In the genomic region with DNA sequence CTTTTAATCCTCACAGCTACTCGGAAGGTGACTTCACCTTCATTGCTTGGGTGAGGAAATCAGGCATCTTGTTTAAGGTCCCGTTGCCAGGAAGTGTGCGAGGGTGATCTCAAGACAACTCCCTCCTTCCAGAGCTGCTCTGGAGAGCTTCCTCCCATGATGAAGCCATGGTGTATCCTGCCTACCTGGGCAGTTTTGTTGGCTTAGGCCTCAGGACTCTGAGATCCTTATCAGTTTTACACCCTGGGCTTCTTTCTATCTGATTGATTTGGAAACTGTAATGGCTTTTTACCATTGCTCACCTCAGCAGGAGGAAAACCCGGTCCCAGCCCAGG, we compare ENCODE assay signal across 9 mouse cellular contexts. TPM values are rescaled to one million over a fixed set of nuclear protein-coding genes. Genes with fewer than 3 reads are reported as not detected.
DNase-seq lines count a peak whose midpoint lies in the region; ATAC-seq and TF ChIP-seq lines count a peak whose summit lies in the region.
"Had no signal": no experiment of that assay in that cellular context is flagged by ENCODE, and none has a peak within 500 bp of the region (broad histone marks: within the 10 kb centered on the region; RNA-seq: fewer than 3 reads in every experiment).

No protein-coding gene starts in this region.

- peak overlapping the region; percentile 4 for H3K4me3 ChIP-seq in lung, adult 2 months (replicated peaks; ENCODE audit: extremely low read depth, low read depth, low read length)
- peak overlapping the region; percentile 27; the same call in 1 of the 2 replicates for H3K4me3 ChIP-seq in intestine, embryonic 16.5 days (ENCODE audit: low read length)
- H3K4me3 ChIP-seq in neural tube, embryonic 12.5 days = no peak overlapping the region

- TF ChIP-seq POLR2A in lung, adult 2 months (IDR thresholded peaks at IDR 0.05; ENCODE audit: borderline replicate concordance, extremely low read depth, low read depth, low read length) = no peak

- WGBS in lung, adult 2 months = 19% methylated on average over 4 of the region's 4 CpGs
- 11% methylated on average over 4 of the region's 4 CpGs for WGBS in intestine, embryonic 16.5 days
- WGBS in neural tube, embryonic 12.5 days = 4% methylated on average over 4 of the region's 4 CpGs

- no peak overlapping the region for H3K9ac ChIP-seq in intestine, embryonic 16.5 days (ENCODE audit: low read depth, low read length)
- no peak overlapping the region for H3K9ac ChIP-seq in neural tube, embryonic 12.5 days

- H3K4me1 ChIP-seq in lung, adult 2 months (ENCODE audit: control insufficient read depth, insufficient read depth, low read length) = no peaks in the 10 kb centered on the region
- 0 out of 2 replicates have a peak, but pooled peaks cover 3% of the 10 kb centered on the region for H3K4me1 ChIP-seq in intestine, embryonic 16.5 days (ENCODE audit: control insufficient read depth, insufficient read depth, low read length)
- peaks cover 14% of the 10 kb centered on the region; the same call in 1 of the 2 replicates for H3K4me1 ChIP-seq in neural tube, embryonic 12.5 days

- no peak for DNase-seq in lung, adult 2 months
- DNase-seq in lung, postnatal 10 days = no peak
- DNase-seq in cerebellum, adult 18-20 months = no peak
- no peak for DNase-seq in adrenal gland, postnatal 36 days
- no peak for DNase-seq in ovary, postnatal 36 days (ENCODE audit: low spot score)

- H3K27ac ChIP-seq in intestine, embryonic 16.5 days (ENCODE audit: low read length) = peak overlapping the region; percentile 68
- H3K27ac ChIP-seq in neural tube, embryonic 12.5 days = no peak overlapping the region
- H3K27ac ChIP-seq: macrophage had no signal

- ATAC-seq in erythroblast, adult 5-6 weeks (replicated peaks; ENCODE audit: low FRiP score, poor library complexity, severe bottlenecking) = peak; percentile 69
- ATAC-seq in intestine, embryonic 16.5 days = no peak
- peak; percentile 18; the same call in 1 of the 2 replicates for ATAC-seq in neural tube, embryonic 12.5 days (ENCODE audit: low FRiP score, low read depth)

- no peaks in the 10 kb centered on the region for H3K36me3 ChIP-seq in intestine, embryonic 16.5 days (ENCODE audit: control insufficient read depth, insufficient read depth, low read length)
- H3K36me3 ChIP-seq in neural tube, embryonic 12.5 days = no peaks in the 10 kb centered on the region

- no peaks in the 10 kb centered on the region for H3K9me3 ChIP-seq in intestine, embryonic 16.5 days (ENCODE audit: control insufficient read depth, low read length)
- H3K9me3 ChIP-seq in neural tube, embryonic 12.5 days = no peaks in the 10 kb centered on the region

- peak overlapping the region; percentile 44 for H3K4me2 ChIP-seq in intestine, embryonic 16.5 days (ENCODE audit: low read depth, low read length)
- H3K4me2 ChIP-seq in neural tube, embryonic 12.5 days (replicated peaks) = peak overlapping the region; percentile 49

- no peaks in the 10 kb centered on the region for H3K27me3 ChIP-seq in intestine, embryonic 16.5 days (replicated peaks; ENCODE audit: control insufficient read depth, insufficient read depth, low read length)
- H3K27me3 ChIP-seq in neural tube, embryonic 12.5 days (replicated peaks) = no peaks in the 10 kb centered on the region

- TF ChIP-seq CTCF in lung, adult 2 months (IDR thresholded peaks at IDR 0.05; ENCODE audit: insufficient read depth, low read length) = no peak

RNA-seq across cellular contexts. Expression of gene Gm47985, which starts 4.4 kb away (rescaled TPM):
- polyA plus RNA-seq in lung, adult 2 months (2012; rRNA removed) = not detected in 2 replicates
- 2.7 and 8.6 TPM in 2 replicates for total RNA-seq in erythroblast, adult 5-6 weeks (2015; ENCODE audit: low replicate concordance)
- total RNA-seq in erythroblast, adult 5-6 weeks (2017; ENCODE audit: low replicate concordance) = 4.9 and 6.6 TPM in 2 replicates
- 0.26 and 0.32 TPM in 2 replicates for polyA plus RNA-seq in intestine, embryonic 16.5 days (2015; fragmentation: Nextera tagmentation; extraction: Ambion mirVana)
- 0.54 and 1.1 TPM in 2 replicates for polyA plus RNA-seq in neural tube, embryonic 12.5 days (2016; fragmentation: Nextera tagmentation; extraction: Ambion mirVana)
- total RNA-seq in adrenal gland, postnatal 36 days (2021) = not detected
- polyA plus RNA-seq: macrophage had no signal

RNA-seq across cellular contexts. Expression of gene Gm8947, which starts 14.3 kb away (rescaled TPM):
- not detected in 2 replicates for polyA plus RNA-seq in lung, adult 2 months (2012; rRNA removed)
- total RNA-seq in erythroblast, adult 5-6 weeks (2015; ENCODE audit: low replicate concordance) = 3.8 and 4.6 TPM in 2 replicates
- total RNA-seq in erythroblast, adult 5-6 weeks (2017; ENCODE audit: low replicate concordance) = 2.4 and 6.8 TPM in 2 replicates
- polyA plus RNA-seq in intestine, embryonic 16.5 days (2015; fragmentation: Nextera tagmentation; extraction: Ambion mirVana) = 0.17 TPM in 1 of 2 replicates, not detected in the other
- 0.28 TPM in 1 of 2 replicates, not detected in the other for polyA plus RNA-seq in neural tube, embryonic 12.5 days (2016; fragmentation: Nextera tagmentation; extraction: Ambion mirVana)
- not detected for total RNA-seq in adrenal gland, postnatal 36 days (2021)
- polyA plus RNA-seq: macrophage had no signal

RNA-seq across cellular contexts. Expression of gene Gm47995, which starts 20.3 kb away (rescaled TPM):
- polyA plus RNA-seq in lung, adult 2 months (2012; rRNA removed) = not detected in 2 replicates
- total RNA-seq in erythroblast, adult 5-6 weeks (2015; ENCODE audit: low replicate concordance) = not detected in 2 replicates
- total RNA-seq in erythroblast, adult 5-6 weeks (2017; ENCODE audit: low replicate concordance) = 1.4 TPM in 1 of 2 replicates, not detected in the other
- 0.23 TPM in 1 of 2 replicates, not detected in the other for polyA plus RNA-seq in intestine, embryonic 16.5 days (2015; fragmentation: Nextera tagmentation; extraction: Ambion mirVana)
- polyA plus RNA-seq in neural tube, embryonic 12.5 days (2016; fragmentation: Nextera tagmentation; extraction: Ambion mirVana) = 0.32 TPM in 1 of 2 replicates, not detected in the other
- total RNA-seq in adrenal gland, postnatal 36 days (2021) = not detected
- polyA plus RNA-seq: macrophage had no signal

RNA-seq across cellular contexts. Expression of gene 3110040M04Rik, which starts 26.0 kb away (rescaled TPM):
- polyA plus RNA-seq in lung, adult 2 months (2012; rRNA removed) = not detected in 2 replicates
- not detected in 2 replicates for total RNA-seq in erythroblast, adult 5-6 weeks (2015; ENCODE audit: low replicate concordance)
- total RNA-seq in erythroblast, adult 5-6 weeks (2017; ENCODE audit: low replicate concordance) = 2.9 TPM in 1 of 2 replicates, not detected in the other
- 0.16 TPM in 1 of 2 replicates, not detected in the other for polyA plus RNA-seq in intestine, embryonic 16.5 days (2015; fragmentation: Nextera tagmentation; extraction: Ambion mirVana)
- polyA plus RNA-seq in neural tube, embryonic 12.5 days (2016; fragmentation: Nextera tagmentation; extraction: Ambion mirVana) = not detected in 2 replicates
- not detected for total RNA-seq in adrenal gland, postnatal 36 days (2021)
- polyA plus RNA-seq: macrophage had no signal

RNA-seq across cellular contexts. Expression of gene Gm47996, which starts 32.0 kb away (rescaled TPM):
- polyA plus RNA-seq in lung, adult 2 months (2012; rRNA removed) = not detected in 2 replicates
- not detected in 2 replicates for total RNA-seq in erythroblast, adult 5-6 weeks (2015; ENCODE audit: low replicate concordance)
- 1.9 TPM in 1 of 2 replicates, not detected in the other for total RNA-seq in erythroblast, adult 5-6 weeks (2017; ENCODE audit: low replicate concordance)
- not detected in 2 replicates for polyA plus RNA-seq in intestine, embryonic 16.5 days (2015; fragmentation: Nextera tagmentation; extraction: Ambion mirVana)
- not detected in 2 replicates for polyA plus RNA-seq in neural tube, embryonic 12.5 days (2016; fragmentation: Nextera tagmentation; extraction: Ambion mirVana)
- not detected for total RNA-seq in adrenal gland, postnatal 36 days (2021)
- polyA plus RNA-seq: macrophage had no signal
